ENCODE assay signal across 33 mouse cellular contexts in genomic region chr7:132506226-132506625, GRCm38 (mm10).
DNase-seq lines count a peak whose midpoint lies in the region; ATAC-seq and TF ChIP-seq lines count a peak whose summit lies in the region.
"Had no signal": no experiment of that assay in that cellular context is flagged by ENCODE, and none has a peak within 500 bp of the region (broad histone marks: within the 10 kb centered on the region; RNA-seq: fewer than 3 reads in every experiment).

No protein-coding gene starts in this region.

- no peak overlapping the region for H3K27ac ChIP-seq in kidney, embryonic 14.5 days (ENCODE audit: low read depth, low read length)
- no peak overlapping the region for H3K27ac ChIP-seq in layer of hippocampus, adult 2 months
- H3K27ac ChIP-seq in limb, embryonic 10.5 days: no peak overlapping the region
- H3K27ac ChIP-seq: embryonic facial prominence, embryonic 13.5 days; forebrain, embryonic 10.5 days; forebrain, embryonic 15.5 days; heart, adult 2 months; hindbrain, embryonic 14.5 days; left cerebral cortex, adult 2 months; limb, embryonic 13.5 days; macrophage; neural tube, embryonic 15.5 days; stomach, postnatal 0 days had no signal

- 23% methylated on average over 5 of the region's 5 CpGs for WGBS in kidney, embryonic 14.5 days
- 57% methylated on average over 5 of the region's 5 CpGs for WGBS in limb, embryonic 10.5 days

- peak; percentile 59 for ATAC-seq in kidney, embryonic 14.5 days (ENCODE audit: low FRiP score, low TSS enrichment)
- ATAC-seq: forebrain, embryonic 15.5 days; inflammation-experienced regulatory T-cells, adult 6 months; lung, postnatal 0 days had no signal

- no peaks in the 10 kb centered on the region for H3K4me1 ChIP-seq in kidney, embryonic 14.5 days (ENCODE audit: control insufficient read depth, insufficient read depth, low read length)
- peaks cover 8% of the 10 kb centered on the region for H3K4me1 ChIP-seq in limb, embryonic 10.5 days
- H3K4me1 ChIP-seq: forebrain, embryonic 10.5 days; forebrain, embryonic 15.5 days had no signal

- no peaks in the 10 kb centered on the region for H3K9me3 ChIP-seq in kidney, embryonic 14.5 days (ENCODE audit: control insufficient read depth, low read length)
- H3K9me3 ChIP-seq in limb, embryonic 10.5 days (replicated peaks): no peaks in the 10 kb centered on the region
- H3K9me3 ChIP-seq: embryonic facial prominence, embryonic 13.5 days; forebrain, embryonic 10.5 days; forebrain, embryonic 15.5 days; heart, embryonic 12.5 days; limb, embryonic 13.5 days; neural tube, embryonic 15.5 days had no signal

- no peak for TF ChIP-seq POLR2A in brain, embryonic 14.5 days (IDR thresholded peaks at IDR 0.05; ENCODE audit: borderline replicate concordance, extremely low read depth, insufficient read depth, insufficient read length, poor library complexity, severe bottlenecking)

- DNase-seq in brain, embryonic 14.5 days (ENCODE audit: low read depth): peak; percentile 19
- peak; percentile 23 for DNase-seq in embryo, embryonic 10.5 days (ENCODE audit: low spot score)
- DNase-seq in kidney, postnatal 25 days: peak; percentile 2 to 40
- no peak for DNase-seq in layer of hippocampus, adult 2 months (ENCODE audit: low spot score in 2 of 2)
- no peak for DNase-seq in limb, embryonic 10.5 days (ENCODE audit: low spot score)
- DNase-seq in gastrocnemius, adult 8-10 months (ENCODE audit: low spot score in 2 of 2): no peak
- DNase-seq: adrenal gland, postnatal 25 days; B cell, adult 2 months; cerebellum, adult 18-20 months; cerebellum, postnatal 10 days; gastrocnemius, postnatal 36 days; heart, adult 2 months; heart, postnatal 4 days; midbrain, embryonic 14.5 days; retina, postnatal 1 day; right cerebral cortex, postnatal 14 days; spleen, adult 18-20 months; thymus, adult 18-20 months; thymus, postnatal 25 days had no signal

- H3K36me3 ChIP-seq in kidney, embryonic 14.5 days (ENCODE audit: control insufficient read depth, insufficient read depth, low read length): no peaks in the 10 kb centered on the region
- no peaks in the 10 kb centered on the region for H3K36me3 ChIP-seq in limb, embryonic 10.5 days
- H3K36me3 ChIP-seq: embryonic facial prominence, embryonic 13.5 days; forebrain, embryonic 10.5 days; forebrain, embryonic 15.5 days; heart, embryonic 12.5 days; limb, embryonic 13.5 days; neural tube, embryonic 15.5 days had no signal

- no peak overlapping the region for H3K4me2 ChIP-seq in kidney, embryonic 14.5 days (replicated peaks; ENCODE audit: low read depth, low read length)
- H3K4me2 ChIP-seq: embryonic facial prominence, embryonic 13.5 days; forebrain, embryonic 15.5 days; heart, embryonic 12.5 days; hindbrain, embryonic 14.5 days; limb, embryonic 13.5 days; liver, embryonic 11.5 days; neural tube, embryonic 15.5 days had no signal

- no peaks in the 10 kb centered on the region for H3K27me3 ChIP-seq in kidney, embryonic 14.5 days (ENCODE audit: control insufficient read depth, insufficient read depth, low read length)
- H3K27me3 ChIP-seq in limb, embryonic 10.5 days (ENCODE audit: low read depth, poor library complexity, severe bottlenecking): no peaks in the 10 kb centered on the region
- H3K27me3 ChIP-seq: forebrain, embryonic 15.5 days; heart, embryonic 12.5 days; neural tube, embryonic 15.5 days had no signal

- no peak overlapping the region for H3K9ac ChIP-seq in kidney, embryonic 14.5 days (ENCODE audit: low read depth, low read length)
- H3K9ac ChIP-seq: embryonic facial prominence, embryonic 13.5 days; forebrain, embryonic 15.5 days; heart, embryonic 12.5 days; hindbrain, embryonic 14.5 days; limb, embryonic 13.5 days; neural tube, embryonic 15.5 days had no signal

- H3K4me3 ChIP-seq in kidney, embryonic 14.5 days (ENCODE audit: low read length): no peak overlapping the region
- no peak overlapping the region for H3K4me3 ChIP-seq in layer of hippocampus, adult 2 months
- H3K4me3 ChIP-seq in limb, embryonic 10.5 days: no peak overlapping the region
- H3K4me3 ChIP-seq: embryonic facial prominence, embryonic 13.5 days; forebrain, embryonic 10.5 days; forebrain, embryonic 15.5 days; heart, adult 2 months; heart, embryonic 12.5 days; left cerebral cortex, adult 2 months; limb, embryonic 13.5 days; neural tube, embryonic 15.5 days had no signal

- no peak for TF ChIP-seq CTCF in brain, embryonic 14.5 days (IDR thresholded peaks at IDR 0.05; ENCODE audit: borderline replicate concordance, extremely low read depth, insufficient read depth, insufficient read length)
- no peak for TF ChIP-seq CTCF in layer of hippocampus, adult 2 months (conservative IDR thresholded peaks at IDR 0.05)

Comparison
In these comparisons a context has a peak if more than half of its experiments do, and no peak if none do; other contexts are left out.
1. DNase-seq: peak in brain, embryonic 14.5 days (single experiment), embryo, embryonic 10.5 days (single experiment) and kidney, postnatal 25 days (2 of 2); none in layer of hippocampus, adult 2 months (0 of 2), limb, embryonic 10.5 days (single experiment) and gastrocnemius, adult 8-10 months (0 of 2).